Mouse (Mus musculus): ENCODE measurements around the gene 1700020N01Rik. TPM values are rescaled to one million over a fixed set of nuclear protein-coding genes. Genes with fewer than 3 reads are reported as not detected.

Gene 1700020N01Rik
- total RNA-seq, 2 experiments from 2014 or later: not detected

GRCm38 (mm10) chr10:21588007-21588852, 4.7 kb upstream of the 1700020N01Rik start:
- DNase-seq: no peak
- intact Hi-C loops (cut with DNase I): no loop called here

GRCm38 (mm10) chr10:21600931-21601330, 8.0 kb downstream of the 1700020N01Rik start:
- intact Hi-C loops (cut with DNase I): loop anchor here (1.0 to 5.0 kb wide), 4 partner anchors 76 to 391 kb away; no protein-coding TSS in a partner anchor
- peak; percentile 57 to 67 for DNase-seq

- intact Hi-C loops (cut with DNase I): loop anchor here (5.0 kb wide), 2 partner anchors 73 to 173 kb away; no protein-coding TSS in a partner anchor
- no peak for DNase-seq
These were observed 11.5 kb downstream of the 1700020N01Rik start for GRCm38 (mm10) chr10:21604476-21604875.

- intact Hi-C loops (cut with DNase I): no loop called here
- peak; percentile 75 to 80 for DNase-seq
These were observed 12.1 kb downstream of the 1700020N01Rik start for GRCm38 (mm10) chr10:21605011-21605571.

- intact Hi-C loops (cut with DNase I): no loop called here
- DNase-seq: no peak
These were observed 12.7 kb downstream of the 1700020N01Rik start for GRCm38 (mm10) chr10:21605601-21606000.

GRCm38 (mm10) chr10:21606931-21607330, 14.0 kb downstream of the 1700020N01Rik start:
- peak in 1 of 2 experiments; percentile 35 for DNase-seq
- intact Hi-C loops (cut with DNase I): no loop called here

- intact Hi-C loops (cut with DNase I): no loop called here
- DNase-seq: peak in 1 of 2 experiments; percentile 32
These were observed 16.6 kb downstream of the 1700020N01Rik start for GRCm38 (mm10) chr10:21609583-21609982.

GRCm38 (mm10) chr10:21613021-21613860, 20.3 kb downstream of the 1700020N01Rik start:
- no peak for DNase-seq
- intact Hi-C loops (cut with DNase I): no loop called here

- intact Hi-C loops (cut with DNase I): no loop called here
- DNase-seq: no peak
These were observed 21.6 kb downstream of the 1700020N01Rik start for GRCm38 (mm10) chr10:21614520-21614919.

- intact Hi-C loops (cut with DNase I): no loop called here
- DNase-seq: no peak
These were observed 26.0 kb downstream of the 1700020N01Rik start for GRCm38 (mm10) chr10:21618745-21619508.

- intact Hi-C loops (cut with DNase I): no loop called here
- DNase-seq: no peak
These were observed 29.1 kb downstream of the 1700020N01Rik start for GRCm38 (mm10) chr10:21622065-21622464.

GRCm38 (mm10) chr10:21628555-21628954, 35.6 kb downstream of the 1700020N01Rik start:
- intact Hi-C loops (cut with DNase I): no loop called here
- DNase-seq: peak; percentile 85 to 89

- intact Hi-C loops (cut with DNase I): no loop called here
- no peak for DNase-seq
These were observed 36.2 kb downstream of the 1700020N01Rik start for GRCm38 (mm10) chr10:21629031-21629740.

- intact Hi-C loops (cut with DNase I): no loop called here
- peak; percentile 18 to 37 for DNase-seq
These were observed 38.5 kb downstream of the 1700020N01Rik start for GRCm38 (mm10) chr10:21631481-21631880.

- intact Hi-C loops (cut with DNase I): no loop called here
These were observed 39.7 kb downstream of the 1700020N01Rik start for GRCm38 (mm10) chr10:21632687-21633086.

GRCm38 (mm10) chr10:21635988-21636710, 43.2 kb downstream of the 1700020N01Rik start:
- intact Hi-C loops (cut with DNase I): no loop called here
- peak; percentile 32 to 35 for DNase-seq

More at GRCm38 (mm10) chr10:21632687-21633086, 39.7 kb downstream of the 1700020N01Rik start:
- DNase-seq: no peak

- DNase-seq: peak; percentile 88 to 90
- intact Hi-C loops (cut with DNase I): no loop called here
These were observed 43.8 kb downstream of the 1700020N01Rik start for GRCm38 (mm10) chr10:21636711-21637081.

GRCm38 (mm10) chr10:21651388-21651787, 58.4 kb downstream of the 1700020N01Rik start:
- no peak for DNase-seq
- intact Hi-C loops (cut with DNase I): no loop called here

All from heart, postnatal 10 days (tissue).